Mouse (Mus musculus): ENCODE data around the gene Sh3rf1.

Gene Sh3rf1

DNA sequence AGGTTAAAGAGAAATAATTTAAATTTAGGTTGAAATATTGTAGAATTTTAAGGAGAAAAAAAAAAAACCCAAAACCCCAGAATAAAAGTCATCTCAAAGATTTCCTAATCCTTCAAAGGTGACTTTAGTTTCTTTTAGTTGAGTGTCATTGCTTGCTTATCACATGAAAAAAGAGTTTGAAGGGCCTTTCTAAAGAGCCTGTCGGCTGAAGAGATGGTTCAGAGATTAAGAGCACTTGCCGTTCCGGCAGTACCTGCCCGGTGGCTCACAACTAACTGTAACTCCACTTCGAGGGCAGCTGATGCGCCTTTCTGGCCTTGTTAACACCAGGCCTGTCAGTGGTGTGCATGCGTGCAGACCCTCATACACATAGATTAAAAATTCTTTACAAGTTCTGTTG, 41.2 kb downstream of the Sh3rf1 start:
- no peak for DNase-seq

DNA sequence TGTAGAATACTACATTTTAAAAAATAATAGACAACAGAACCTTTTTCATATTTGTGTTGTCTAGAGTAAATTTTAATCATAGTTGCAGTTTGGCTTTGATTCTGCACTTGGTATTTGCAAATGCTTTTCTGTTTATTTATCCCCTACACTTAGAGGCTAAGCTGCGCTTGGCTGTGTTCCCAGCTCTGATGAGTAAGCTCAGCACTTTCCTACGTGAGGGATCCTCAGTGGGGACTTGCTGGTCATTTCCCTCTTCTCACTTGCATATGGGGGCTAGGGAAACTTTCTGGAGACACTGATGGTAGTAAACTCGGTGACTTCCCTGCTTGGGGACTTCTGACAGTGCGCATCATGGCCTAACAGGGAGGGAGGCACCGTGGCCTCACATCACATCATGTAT, 41.7 kb downstream of the Sh3rf1 start:
- peak; percentile 77 for DNase-seq

DNA sequence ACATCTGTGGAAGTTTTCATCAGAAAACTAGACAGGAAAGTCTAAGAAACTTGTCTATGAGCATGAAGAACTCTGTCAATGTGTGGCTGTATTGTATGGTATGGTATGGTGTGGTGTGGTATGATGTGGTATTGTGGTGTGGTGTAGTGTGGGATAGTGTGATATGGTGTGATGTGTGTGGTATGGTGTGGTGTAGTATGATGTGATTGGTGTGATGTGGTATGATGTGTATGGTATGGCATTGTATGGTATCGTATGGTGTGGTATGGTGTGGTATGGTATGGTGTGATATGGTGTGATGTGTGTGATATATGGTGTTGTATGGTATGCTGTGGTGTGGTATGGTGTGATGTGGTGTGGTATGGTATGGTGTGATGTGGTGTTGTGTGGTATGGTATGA, 43.4 kb downstream of the Sh3rf1 start:
- no peak for DNase-seq

DNA sequence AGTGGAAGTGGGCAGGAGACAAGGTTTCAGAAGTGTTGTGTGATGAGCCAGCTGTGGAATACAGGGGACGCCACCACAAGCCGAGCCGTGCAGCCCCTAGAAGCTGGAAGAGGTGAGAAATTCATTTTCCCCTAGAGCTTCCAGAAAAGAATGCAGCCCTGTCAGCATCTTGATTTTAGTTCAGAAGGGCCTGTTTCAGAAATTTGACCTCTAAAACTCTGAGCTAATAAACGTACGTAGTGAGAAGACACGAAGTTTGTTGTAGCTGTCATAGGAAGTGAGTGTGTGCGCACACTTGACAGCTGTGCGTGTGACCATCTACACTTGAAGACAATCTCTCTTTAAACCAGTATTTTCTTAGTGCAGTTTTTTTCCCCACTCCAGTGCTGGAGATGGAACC, 44.0 kb downstream of the Sh3rf1 start:
- no peak for DNase-seq

DNA sequence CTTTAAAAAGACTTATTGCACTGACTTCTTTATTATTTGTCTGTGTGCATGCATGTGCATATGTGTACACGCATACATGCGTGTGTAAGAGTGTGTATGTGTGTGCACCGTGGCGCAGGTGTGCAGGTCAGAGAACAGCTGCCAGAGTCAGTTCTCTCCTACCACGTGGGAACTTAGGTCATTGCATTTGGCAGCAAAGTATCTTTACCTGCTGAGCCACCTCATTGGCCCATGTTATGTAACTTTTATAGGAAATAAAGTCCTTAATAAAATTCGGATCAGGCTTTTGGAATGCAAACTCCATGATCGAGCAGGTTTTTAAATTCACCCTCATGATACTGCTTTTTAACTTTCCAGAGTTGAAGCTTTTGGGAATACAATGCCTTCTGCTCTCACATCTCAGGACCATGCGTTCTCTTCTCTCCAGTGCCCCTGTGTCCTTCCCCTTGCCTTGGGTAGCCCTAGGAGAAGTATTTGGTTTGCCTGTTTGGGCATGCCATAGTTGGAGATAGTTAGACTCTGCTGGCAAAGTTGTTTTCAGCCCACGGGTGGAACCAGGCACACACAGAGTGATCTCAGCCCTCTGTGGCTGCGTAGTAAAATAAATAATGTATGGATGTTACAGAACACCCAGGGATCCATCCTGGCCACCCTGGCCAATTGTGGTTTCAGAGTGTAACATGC, 44.7 kb downstream of the Sh3rf1 start:
- peak; percentile 52 for DNase-seq

DNA sequence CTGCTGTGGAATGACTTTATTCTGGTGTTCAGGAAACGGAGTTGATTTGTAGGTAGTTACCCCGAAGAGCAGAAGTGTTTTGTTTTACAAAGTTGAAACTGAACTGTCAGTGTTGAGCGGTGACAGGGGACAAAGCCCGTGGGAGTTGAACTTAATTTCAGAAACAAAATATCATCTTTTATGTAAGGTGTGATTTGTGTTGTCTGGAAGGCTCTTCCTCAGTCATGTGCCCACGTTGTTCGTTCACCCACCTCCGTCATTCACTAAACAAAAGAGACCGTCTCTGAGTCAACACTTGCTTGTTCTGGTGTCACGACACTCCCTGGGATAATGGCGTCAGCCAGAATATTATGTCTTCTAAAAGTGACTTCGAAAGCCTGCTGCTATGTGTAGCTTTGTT, 46.3 kb downstream of the Sh3rf1 start:
- no peak for DNase-seq

DNA sequence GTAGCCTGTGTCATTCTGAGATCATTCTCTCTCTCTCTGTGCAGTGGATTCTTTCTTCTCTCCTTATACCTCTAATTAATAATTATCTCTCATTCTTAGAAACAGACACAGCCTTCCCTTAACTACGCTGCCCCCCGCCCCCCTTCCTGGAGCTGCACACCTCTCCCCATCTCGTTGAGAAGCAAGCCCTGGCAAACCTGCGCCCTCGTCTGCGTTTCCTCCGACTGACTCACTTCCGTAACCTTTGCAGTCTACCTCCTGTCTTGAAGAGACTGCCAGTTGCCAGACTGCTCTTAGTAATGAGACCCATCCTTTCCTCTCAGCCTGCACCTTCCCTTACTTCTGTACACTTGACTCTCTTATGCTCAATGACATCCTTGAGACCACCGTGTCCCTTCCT, 46.9 kb downstream of the Sh3rf1 start:
- DNase-seq, result no peak

DNA sequence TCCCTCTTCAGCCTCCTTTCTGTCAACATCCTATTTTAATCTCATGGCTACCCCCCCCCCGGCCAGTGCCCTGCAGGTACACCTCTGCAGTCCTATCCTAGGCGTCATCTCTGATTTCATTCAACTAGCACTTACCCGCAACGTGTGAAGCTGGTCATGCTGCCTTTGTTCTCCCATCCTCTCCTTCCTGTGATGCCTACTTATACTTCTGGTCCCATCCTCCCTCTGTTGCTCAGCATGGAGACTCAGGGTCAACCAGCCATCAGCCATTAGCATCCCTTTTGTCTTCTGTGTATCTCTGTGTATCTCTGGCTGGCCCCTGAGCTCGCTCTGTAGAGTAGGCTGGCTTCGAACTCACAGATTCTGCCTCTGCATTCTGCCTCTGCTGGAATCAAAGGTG, 47.3 kb downstream of the Sh3rf1 start:
- DNase-seq, result no peak

DNA sequence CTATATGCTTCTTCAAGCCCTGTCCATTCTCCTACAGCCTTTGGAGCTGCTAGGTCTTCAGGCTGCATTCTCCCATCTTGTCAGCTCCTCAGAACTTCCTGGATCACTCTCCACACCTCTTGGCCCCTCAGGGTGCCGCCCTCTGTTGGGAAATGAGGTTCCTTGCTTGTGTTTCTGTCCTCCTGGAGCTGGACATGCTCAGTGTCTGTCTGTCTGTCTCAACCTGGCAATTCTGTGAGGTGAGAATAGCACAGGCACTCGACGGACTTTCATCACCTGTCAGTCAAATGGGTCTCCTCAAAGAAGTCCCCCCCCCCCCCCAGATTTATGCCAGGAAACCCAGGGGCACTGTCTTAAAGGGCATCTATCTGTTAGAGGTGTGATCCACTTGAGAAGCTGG, 49.2 kb downstream of the Sh3rf1 start:
- DNase-seq, result peak; percentile 65

DNA sequence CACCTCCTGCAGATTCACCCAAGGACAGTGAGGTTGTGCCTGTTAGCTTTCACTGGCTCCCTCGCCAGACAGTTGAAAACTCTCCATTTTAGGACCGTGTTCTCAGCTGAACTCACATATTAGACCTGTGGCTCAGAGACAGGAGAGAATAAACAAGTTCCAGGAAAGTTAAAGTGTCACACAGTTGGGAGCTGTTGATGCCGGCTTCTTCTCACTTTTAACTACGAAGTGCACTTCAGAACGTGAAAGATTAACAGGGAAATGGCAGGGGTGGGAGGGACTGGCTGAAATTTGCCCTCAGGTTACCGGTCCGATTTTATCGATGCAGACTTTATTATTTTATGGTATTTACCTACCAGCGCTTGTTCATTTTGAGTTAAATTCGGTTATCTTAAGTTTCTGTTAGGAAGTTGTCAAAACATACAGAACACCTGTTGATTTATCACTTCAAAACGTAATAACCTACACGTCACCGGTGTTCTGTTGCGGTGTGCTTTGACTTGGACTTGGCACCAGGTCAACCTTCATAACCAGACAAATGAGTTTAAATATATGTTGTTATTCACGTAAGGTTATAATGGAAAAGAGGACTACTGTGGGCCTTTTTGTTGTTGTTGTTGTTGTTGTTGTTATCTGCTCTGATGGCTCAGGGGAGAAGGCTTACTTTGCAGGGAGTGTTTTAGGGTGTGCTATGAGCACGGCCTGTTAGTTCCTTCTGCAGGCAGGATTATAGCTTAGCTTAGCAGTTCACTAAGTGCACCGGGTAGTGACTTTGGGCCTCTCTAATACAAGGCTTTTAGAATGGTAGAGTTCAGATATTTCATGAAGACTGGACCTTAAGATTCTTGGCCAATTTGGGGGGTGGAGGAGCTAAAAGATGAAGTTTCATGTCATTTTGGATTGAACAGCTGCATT, 49.9 kb downstream of the Sh3rf1 start:
- DNase-seq, result peak; percentile 92

DNA sequence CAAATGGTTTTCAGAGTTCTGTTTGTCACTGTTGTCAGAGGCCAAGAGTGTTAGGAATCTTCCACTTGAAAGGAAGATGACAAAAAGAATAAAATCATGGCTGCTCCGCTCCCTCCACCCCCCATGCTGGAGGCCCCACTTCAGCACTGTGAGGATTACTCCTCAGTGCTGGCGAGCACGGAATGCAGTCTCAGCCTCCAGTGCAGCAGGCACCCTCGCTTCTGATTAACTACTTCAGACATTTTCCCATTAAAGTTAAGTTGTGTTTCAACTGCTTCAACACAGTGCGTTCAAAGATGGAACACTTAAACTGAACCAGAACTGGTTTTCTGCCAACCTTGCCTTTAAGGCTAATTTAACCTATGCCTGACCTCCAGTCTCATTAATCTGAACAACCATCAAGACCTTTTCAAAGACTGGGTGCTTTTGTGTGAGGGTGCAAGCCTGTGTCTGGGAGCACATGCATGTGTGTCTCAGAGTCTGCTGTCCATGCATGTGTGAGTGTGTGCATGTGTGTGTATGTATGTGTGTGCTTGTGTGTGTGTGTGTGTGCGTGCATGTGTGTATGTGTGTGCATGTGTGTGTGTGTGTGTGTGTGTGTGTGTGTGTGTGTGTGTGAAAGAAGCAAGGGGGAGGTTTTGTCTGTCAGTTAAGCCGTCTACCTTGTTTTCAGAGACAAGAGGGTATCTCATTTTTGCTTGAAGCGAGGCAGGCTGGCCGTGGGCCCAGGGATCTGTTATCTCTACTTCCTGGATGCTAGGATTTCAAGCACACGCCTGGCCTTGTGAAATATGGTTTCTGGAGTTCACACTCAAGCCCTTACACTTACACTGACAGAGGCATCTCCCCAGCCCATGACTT, 51.2 kb downstream of the Sh3rf1 start:
- peak; percentile 90 for DNase-seq

DNA sequence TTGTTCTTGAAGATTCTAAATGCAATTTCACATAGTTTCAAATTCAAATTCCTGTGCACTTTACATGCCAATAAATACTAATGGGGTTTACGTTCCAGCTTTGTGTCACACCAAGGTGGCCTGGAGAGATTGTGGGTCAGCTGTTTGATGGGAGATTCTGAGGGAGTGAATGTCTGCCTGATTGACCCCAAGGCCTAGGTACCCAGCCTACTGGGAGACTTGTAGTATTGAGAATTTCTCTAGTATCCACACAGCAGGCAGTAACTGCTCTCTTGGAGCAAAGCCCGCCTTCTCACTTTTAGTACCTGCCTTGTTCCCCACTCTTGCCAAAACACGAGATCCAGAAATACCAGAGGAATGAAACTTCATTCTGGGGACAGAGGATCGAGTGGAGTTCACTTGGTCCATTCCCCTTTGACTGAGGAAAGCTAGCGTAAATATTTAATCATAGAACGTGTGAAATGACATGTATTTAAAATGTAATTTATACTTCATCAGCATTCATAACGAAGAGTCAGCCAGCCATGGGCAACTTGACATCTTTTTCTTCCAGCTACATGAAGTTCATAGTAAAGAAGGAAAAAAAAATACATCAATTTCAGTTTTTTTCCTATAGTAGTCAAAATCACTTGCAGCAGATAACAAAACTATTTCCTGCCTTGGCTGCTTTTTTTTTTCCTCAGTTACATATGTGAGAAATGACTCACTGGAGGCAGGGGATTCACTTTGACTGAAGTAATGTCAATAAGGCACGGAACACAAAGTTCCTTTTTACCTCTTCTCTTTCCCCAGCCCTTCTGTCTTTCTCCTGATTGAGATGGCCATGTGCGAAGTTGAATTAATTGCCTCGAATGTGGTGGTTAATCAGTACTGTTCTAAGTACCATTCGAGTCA, 52.0 kb downstream of the Sh3rf1 start:
- peak; percentile 85 for DNase-seq

DNA sequence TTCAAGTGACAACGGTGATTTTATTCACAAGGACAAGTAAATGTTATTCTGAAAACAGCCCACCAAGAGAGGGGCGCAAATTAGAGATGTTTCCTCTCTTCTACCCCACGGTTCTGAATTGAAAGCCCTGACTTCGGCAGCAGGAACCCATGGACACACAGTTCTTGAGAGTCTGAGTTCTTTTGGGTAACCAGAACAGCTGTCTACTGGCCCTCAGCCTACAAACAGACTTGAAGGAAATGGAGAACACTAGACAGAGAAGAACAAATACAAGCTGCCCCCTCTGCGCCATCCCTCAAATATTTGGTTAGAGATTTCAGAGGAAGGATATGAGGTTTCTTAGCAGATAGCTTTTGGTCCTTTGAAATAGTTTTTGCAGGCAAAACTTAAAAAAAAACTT, 52.7 kb downstream of the Sh3rf1 start:
- no peak for DNase-seq

DNA sequence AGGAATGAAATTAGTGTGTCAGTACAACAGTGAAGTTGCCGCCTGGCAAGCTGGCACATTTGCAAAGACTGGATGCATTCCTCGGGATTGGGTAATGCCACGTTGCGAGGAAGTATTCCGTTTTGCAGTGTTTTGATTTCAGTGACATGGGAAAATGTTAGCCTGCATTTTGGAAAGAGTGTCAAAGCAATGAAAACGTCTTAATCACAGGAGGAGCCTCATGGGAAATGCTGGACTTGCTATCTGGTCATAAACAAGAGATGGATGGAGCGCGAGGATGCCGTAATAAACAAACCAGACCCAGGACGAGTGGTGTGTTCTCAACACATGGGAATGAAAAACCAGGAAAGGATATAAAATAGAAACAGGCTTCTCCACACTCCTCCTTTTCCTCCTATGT, 55.4 kb downstream of the Sh3rf1 start:
- no peak for DNase-seq

DNA sequence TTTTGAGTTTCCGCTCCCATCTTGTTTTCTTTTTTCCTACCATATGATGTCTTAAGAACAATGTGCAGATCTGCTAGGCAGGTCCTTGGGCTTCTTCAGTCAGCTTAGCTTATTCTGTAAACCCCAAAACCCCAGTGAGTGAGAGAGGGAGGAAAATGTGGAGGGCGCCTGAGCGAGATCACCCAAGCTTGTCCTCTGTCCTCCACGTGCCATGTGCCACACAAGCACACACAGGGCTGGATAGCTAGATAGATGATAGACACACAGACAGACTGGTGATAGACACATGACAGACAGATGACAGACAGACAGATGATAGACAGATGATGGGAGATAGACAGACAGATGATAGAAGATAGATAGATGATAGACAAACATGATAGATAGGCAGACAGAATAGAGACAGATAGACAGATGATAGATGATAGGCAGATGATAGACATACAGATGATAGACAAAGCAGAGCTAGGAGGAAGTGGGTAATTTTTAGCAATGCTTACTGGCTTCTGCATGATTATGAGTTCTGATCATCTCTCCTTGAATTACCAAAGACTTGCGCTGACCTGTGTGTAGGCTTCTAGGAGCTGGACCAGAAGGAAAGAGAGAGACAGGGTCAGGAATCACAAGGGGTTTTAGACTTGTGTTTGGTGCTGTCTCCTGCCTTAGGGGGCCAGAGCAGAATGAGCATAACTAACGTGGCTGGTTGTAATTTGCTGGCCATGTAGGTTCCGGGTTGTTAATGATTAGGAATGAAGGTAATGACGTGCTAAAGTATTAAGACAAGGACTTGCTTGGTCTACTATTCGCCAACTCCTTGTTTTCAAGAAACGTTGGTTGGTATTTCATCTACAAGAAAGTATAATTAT, 58.9 kb downstream of the Sh3rf1 start:
- DNase-seq, result peak; percentile 64

DNA sequence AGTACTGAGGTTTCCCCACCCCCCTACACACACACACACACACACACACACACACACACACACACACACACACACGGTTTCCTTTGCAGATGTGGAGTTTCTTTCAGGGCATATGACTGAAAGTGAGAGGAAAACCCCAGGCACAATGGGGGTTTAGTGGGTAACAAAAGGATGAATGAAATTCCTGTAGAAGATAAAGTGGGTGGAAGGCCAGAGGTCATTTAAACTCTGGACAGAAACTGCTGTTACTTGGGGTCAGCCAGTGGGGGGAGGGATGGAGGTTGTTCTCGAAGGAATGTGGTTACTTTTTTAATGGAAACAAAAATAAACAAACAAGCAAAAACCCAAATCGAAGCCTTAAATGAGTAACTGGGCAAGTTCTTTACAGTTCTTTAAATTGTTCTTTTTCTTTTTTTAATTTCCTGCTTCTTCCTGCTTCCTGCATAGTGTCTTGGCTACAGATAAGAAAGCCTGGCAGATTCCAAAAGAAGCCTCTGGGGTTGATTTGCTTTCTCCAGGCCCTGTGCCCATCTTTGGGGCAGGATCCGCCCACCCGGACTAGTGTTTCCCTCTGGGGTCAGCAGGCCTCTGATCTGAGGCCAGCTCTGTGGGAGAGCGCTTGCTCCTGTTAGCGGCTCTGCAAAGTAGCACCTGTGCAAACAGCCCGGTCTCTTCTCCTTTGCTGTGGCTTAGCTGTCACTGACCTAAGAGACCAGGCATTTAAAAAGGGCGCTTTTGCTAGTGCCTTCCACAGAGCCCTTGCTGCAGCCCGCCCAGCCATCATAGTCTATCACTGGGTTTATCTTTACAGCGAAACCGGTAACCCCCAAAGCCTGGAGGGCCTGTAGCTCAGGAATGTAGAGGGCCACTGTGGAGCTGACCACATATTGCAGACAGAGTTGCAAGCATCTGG, 59.8 kb downstream of the Sh3rf1 start:
- DNase-seq, result peak; percentile 74

DNA sequence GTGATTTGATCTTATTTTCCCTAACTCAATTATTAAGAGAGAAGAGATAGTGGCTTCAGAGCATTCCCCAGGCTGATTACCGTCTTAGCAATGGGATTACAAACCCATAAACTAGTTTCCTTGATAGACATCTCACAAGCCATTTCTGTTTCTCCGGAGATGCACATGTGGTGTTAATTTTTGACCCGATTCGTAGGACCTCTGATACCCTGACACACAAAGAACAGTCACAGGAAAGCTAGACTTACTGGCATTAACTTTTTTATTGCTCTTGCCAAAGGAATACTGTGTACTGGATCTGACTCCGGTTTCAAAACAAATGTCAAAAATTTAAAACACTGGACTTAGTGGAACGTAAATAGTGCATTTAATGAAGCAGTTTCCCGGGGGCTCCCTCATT, 62.2 kb downstream of the Sh3rf1 start:
- peak; percentile 69 for DNase-seq

DNA sequence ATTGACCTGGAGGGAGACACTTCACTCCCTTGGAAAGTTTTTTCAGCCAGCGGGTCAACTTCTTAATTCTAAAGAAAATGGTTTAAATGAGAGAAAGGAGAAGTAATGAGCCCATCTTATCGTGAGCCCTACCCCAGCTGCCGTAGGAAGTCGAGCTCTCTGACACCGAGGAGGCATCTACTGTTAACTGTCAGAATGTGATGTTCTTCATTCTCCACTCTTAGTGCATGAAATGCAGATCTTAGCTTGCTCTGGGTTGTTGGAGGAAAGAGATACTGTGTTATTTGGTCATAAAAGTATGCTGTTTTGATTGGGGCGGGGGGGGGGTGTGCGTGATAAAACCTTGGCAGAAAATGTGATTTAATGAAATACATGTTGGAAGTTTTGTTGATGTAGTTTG, 62.7 kb downstream of the Sh3rf1 start:
- no peak for DNase-seq

DNA sequence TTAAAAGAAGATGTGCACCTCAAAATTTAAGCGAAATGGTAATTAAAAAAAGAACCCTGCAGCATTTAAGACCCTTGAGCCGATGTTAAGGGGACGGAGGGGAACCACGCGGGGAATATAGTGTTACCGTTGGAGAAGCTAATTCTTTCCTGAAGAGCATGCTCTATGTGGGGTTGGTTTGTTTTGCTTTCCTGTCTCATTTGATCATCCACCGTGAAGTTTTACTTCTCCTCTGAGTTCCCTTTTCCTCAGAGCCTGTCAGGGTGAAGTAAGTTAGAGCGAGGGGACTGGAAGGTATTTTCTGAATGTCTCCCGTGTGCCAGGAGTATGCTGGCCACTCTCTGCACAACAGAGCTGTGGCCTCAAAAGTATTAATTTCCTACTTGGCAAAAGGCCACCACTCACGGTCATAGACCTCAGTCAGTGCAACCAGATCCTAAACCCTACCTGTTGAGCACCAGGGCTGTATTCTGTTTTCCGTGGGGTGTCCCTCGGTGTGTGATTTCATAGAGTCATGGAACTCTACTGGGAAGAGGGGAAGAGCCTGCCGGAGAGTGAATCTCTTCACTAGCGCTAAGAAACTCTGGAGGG, 63.2 kb downstream of the Sh3rf1 start:
- no peak for DNase-seq
